Mouse (Mus musculus): ENCODE results near the gene Trim12c. TPM values are rescaled to one million over a fixed set of nuclear protein-coding genes. Genes with fewer than 3 reads are reported as not detected.
"Not testable (repeated sequence)": the region's sequence is repeated elsewhere in the genome, so short reads cannot be mapped to it uniquely, and the experiment has no call there.

The Trim12c gene
- polyA plus RNA-seq, 1 experiment from 2014 or later = 2.5 TPM

GRCm38 (mm10) chr7:104315369-104316080, 37.6 kb downstream of the Trim12c start, which contains the start of gene Trim12a:
Trim12a (minus strand) TSS chr7:104315466.
- H3K4me1 ChIP-seq; H3K36me3 ChIP-seq; H3K27me3 ChIP-seq (replicated peaks); H3K9me3 ChIP-seq: not testable (repeated sequence)
- Histone ChIP-seq H3K9ac (peak within 1 kb of the TSS; percentile 9; the same call in 1 of the 2 replicates), H3K4me2 (peak within 1 kb of the TSS; percentile 50), H3K4me3 (replicated peaks) (peak within 1 kb of the TSS; percentile 47), H3K27ac (peak within 1 kb of the TSS; percentile 11; the same call in 1 of the 2 replicates)
- peak; percentile 93 for ATAC-seq (ENCODE audit: insufficient read depth, low FRiP score, low read depth)
- WGBS = 16% methylated on average over 4 of the region's 4 CpGs

DNA sequence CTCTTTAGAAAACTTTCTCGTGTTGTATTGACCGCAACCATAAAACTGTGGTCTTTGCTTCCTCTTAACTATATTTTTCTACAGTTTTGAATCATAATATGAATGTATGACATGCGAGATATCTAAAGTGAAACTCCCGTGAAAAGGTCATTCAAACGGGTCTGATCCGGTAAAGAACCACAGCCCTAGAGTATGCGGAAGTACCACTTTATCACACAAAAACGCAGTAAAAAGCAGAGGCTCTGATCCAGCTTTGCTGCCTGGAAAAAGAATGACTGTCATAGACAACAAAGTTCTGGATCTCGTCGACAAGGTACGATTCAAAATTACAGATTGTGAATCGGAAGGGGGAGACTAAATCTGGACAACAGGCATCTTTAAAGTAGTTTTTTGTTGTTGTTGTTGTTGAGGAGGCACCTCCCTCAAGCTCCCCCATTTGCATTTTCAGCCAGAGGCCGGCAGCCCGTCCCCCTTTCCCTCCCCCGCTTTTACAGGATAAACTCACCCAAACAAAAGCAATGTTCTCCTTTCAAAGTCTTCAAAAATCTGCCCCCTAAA, 38.3 kb downstream of the Trim12c start:
- Histone ChIP-seq H3K4me1 (no peaks in the 10 kb centered on the region), H3K4me3 (replicated peaks) (peak overlapping the region; percentile 47), H3K27ac (peak overlapping the region; percentile 11; the same call in 1 of the 2 replicates), H3K27me3 (replicated peaks) (no peaks in the 10 kb centered on the region), H3K9ac (peak overlapping the region; percentile 9; the same call in 1 of the 2 replicates), H3K4me2 (peak overlapping the region; percentile 50), H3K9me3 (no peaks in the 10 kb centered on the region), H3K36me3 (no peaks in the 10 kb centered on the region)
- peak; percentile 31; the same call in 1 of the 2 replicates for ATAC-seq (ENCODE audit: insufficient read depth, low FRiP score, low read depth)
- WGBS = 7% methylated on average over 15 of the region's 15 CpGs

DNA sequence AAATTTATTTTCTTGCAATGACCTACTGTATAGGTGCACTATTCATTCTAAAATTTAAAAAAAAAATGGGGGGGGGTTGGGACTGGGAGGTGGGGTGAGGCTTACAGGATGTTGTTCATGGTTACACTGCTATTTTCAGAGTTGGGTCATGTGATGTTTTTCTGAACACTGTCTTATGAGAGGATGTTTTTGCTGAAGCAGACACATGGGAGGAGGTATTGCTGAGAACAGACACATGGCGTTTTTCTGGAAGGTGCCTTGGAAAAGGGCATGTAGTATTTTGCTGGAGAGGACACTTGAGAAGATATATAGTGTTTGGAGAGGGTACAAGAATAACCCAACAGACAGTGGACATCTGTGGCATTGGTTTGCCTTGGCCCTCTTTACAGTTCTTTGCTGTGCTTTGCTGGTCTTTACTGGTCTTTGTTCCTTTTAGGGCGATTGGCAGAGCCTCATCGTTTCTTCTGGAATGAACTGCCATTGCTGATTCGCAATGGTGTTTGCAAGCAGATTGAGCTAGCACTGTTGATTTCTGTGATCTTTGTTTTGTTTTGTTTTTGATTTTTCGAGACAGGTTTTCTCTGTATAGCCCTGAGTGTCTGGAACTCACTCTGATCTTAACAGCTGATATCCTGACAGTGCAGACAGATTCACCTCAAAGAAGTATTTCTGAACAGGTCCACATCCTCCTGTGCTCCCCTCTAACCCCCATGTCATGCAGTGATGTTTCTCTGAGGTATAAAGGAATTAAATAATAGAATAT, 61.3 kb downstream of the Trim12c start:
- 84% methylated on average over 5 of the region's 5 CpGs for WGBS
- no peaks in the 10 kb centered on the region for H3K4me1 ChIP-seq
- H3K36me3 ChIP-seq = no peaks in the 10 kb centered on the region
- H3K9me3 ChIP-seq = no peaks in the 10 kb centered on the region
- H3K4me3 ChIP-seq (replicated peaks) = no peak overlapping the region
- H3K27ac ChIP-seq = no peak overlapping the region
- ATAC-seq (ENCODE audit: insufficient read depth, low FRiP score, low read depth) = no peak
- no peaks in the 10 kb centered on the region for H3K27me3 ChIP-seq (replicated peaks)
- H3K9ac ChIP-seq = no peak overlapping the region
- H3K4me2 ChIP-seq = no peak overlapping the region

DNA sequence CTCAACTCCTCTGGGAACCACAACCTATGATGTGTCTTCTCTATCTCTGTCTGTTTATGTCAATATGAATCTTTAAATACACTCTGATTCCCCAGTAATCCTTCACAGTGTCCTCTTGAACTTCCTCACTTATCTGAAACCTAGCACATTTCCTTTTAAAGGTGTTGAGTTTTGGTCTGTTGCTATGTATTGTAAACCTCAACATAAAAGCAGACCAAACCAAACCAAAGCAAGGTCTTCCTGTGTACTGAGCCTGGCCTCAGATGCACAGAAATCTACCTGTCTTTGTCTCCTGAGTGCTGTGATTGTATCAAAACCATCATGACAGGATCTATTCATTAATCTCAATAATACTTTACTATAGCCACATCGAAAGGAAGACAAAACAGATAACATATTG, 62.5 kb downstream of the Trim12c start:
- H3K27me3 ChIP-seq (replicated peaks) = no peaks in the 10 kb centered on the region
- H3K4me1 ChIP-seq = no peaks in the 10 kb centered on the region
- no peaks in the 10 kb centered on the region for H3K36me3 ChIP-seq
- ATAC-seq (ENCODE audit: insufficient read depth, low FRiP score, low read depth) = no peak
- no peak overlapping the region for H3K4me2 ChIP-seq
- no peak overlapping the region for H3K9ac ChIP-seq
- no peaks in the 10 kb centered on the region for H3K9me3 ChIP-seq
- WGBS = 95% methylated on average over 1 of the region's 1 CpGs
- no peak overlapping the region for H3K4me3 ChIP-seq (replicated peaks)
- no peak overlapping the region for H3K27ac ChIP-seq

Other genes with a start within 250 kb of the Trim12c start
- not detected in 2 replicates for gene Olfr646, start 248.5 kb downstream of the Trim12c start, polyA plus RNA-seq (2015; fragmentation: Nextera tagmentation; extraction: Ambion mirVana)
- not detected in 2 replicates for gene Ubqln5, start 223.5 kb downstream of the Trim12c start, polyA plus RNA-seq (2015; fragmentation: Nextera tagmentation; extraction: Ambion mirVana)
- gene Olfr643, start 216.0 kb downstream of the Trim12c start, polyA plus RNA-seq (2015; fragmentation: Nextera tagmentation; extraction: Ambion mirVana) = not detected in 2 replicates
- not detected in 2 replicates for gene Ubqln3, start 210.1 kb downstream of the Trim12c start, polyA plus RNA-seq (2015; fragmentation: Nextera tagmentation; extraction: Ambion mirVana)
- gene Ubqlnl, start 202.8 kb downstream of the Trim12c start, polyA plus RNA-seq (2015; fragmentation: Nextera tagmentation; extraction: Ambion mirVana) = not detected in 2 replicates
- gene Olfm5, start 188.5 kb downstream of the Trim12c start, polyA plus RNA-seq (2015; fragmentation: Nextera tagmentation; extraction: Ambion mirVana) = not detected in 2 replicates
- gene Olfr648, start 170.0 kb downstream of the Trim12c start, polyA plus RNA-seq (2015; fragmentation: Nextera tagmentation; extraction: Ambion mirVana) = 0.24 and 0.26 TPM in 2 replicates
- not detected in 2 replicates for gene Olfr649, start 157.4 kb downstream of the Trim12c start, polyA plus RNA-seq (2015; fragmentation: Nextera tagmentation; extraction: Ambion mirVana)
- gene Trim6, start 134.6 kb downstream of the Trim12c start, polyA plus RNA-seq (2015; fragmentation: Nextera tagmentation; extraction: Ambion mirVana) = 0.97 and 1.1 TPM in 2 replicates
- gene Trim34a, start 108.9 kb downstream of the Trim12c start, polyA plus RNA-seq (2015; fragmentation: Nextera tagmentation; extraction: Ambion mirVana) = 2.1 and 2.4 TPM in 2 replicates
- 0.50 and 0.61 TPM in 2 replicates for gene Trim5, start 65.3 kb downstream of the Trim12c start, polyA plus RNA-seq (2015; fragmentation: Nextera tagmentation; extraction: Ambion mirVana)
- 6.2 TPM in 2 replicates for gene Trim12a, start 37.9 kb downstream of the Trim12c start, polyA plus RNA-seq (2015; fragmentation: Nextera tagmentation; extraction: Ambion mirVana)
- 0.06 TPM in 1 of 2 replicates, not detected in the other for gene Trim34b, start 23.9 kb downstream of the Trim12c start, polyA plus RNA-seq (2015; fragmentation: Nextera tagmentation; extraction: Ambion mirVana)
- 0.19 and 0.33 TPM in 2 replicates for gene Trim30b, start 16.5 kb upstream of the Trim12c start, polyA plus RNA-seq (2015; fragmentation: Nextera tagmentation; extraction: Ambion mirVana)
- 0.35 and 0.54 TPM in 2 replicates for gene Trim30c, start 47.5 kb upstream of the Trim12c start, polyA plus RNA-seq (2015; fragmentation: Nextera tagmentation; extraction: Ambion mirVana)
- 1.8 and 2.2 TPM in 2 replicates for gene Trim30a, start 111.8 kb upstream of the Trim12c start, polyA plus RNA-seq (2015; fragmentation: Nextera tagmentation; extraction: Ambion mirVana)
- 0.64 and 0.74 TPM in 2 replicates for gene Trim30d, start 154.5 kb upstream of the Trim12c start, polyA plus RNA-seq (2015; fragmentation: Nextera tagmentation; extraction: Ambion mirVana)
- not detected in 2 replicates for gene Olfr651, start 196.8 kb upstream of the Trim12c start, polyA plus RNA-seq (2015; fragmentation: Nextera tagmentation; extraction: Ambion mirVana)
- gene Olfr652, start 207.5 kb upstream of the Trim12c start, polyA plus RNA-seq (2015; fragmentation: Nextera tagmentation; extraction: Ambion mirVana) = not detected in 2 replicates
- not detected in 2 replicates for gene Olfr653, start 224.0 kb upstream of the Trim12c start, polyA plus RNA-seq (2015; fragmentation: Nextera tagmentation; extraction: Ambion mirVana)
- not detected in 2 replicates for gene Olfr654, start 233.7 kb upstream of the Trim12c start, polyA plus RNA-seq (2015; fragmentation: Nextera tagmentation; extraction: Ambion mirVana)
- gene Olfr655, start 248.4 kb upstream of the Trim12c start, polyA plus RNA-seq (2015; fragmentation: Nextera tagmentation; extraction: Ambion mirVana) = not detected in 2 replicates